Mouse (Mus musculus): ENCODE results near the gene Ttc29. TPM values are rescaled to one million over a fixed set of nuclear protein-coding genes. Genes with fewer than 3 reads are reported as not detected.
A peak's percentile ranks its signal among the peaks of the same experiment; 100 is the strongest.

The Ttc29 gene
- polyA plus RNA-seq, 1 experiment from 2014 or later = not detected

DNA sequence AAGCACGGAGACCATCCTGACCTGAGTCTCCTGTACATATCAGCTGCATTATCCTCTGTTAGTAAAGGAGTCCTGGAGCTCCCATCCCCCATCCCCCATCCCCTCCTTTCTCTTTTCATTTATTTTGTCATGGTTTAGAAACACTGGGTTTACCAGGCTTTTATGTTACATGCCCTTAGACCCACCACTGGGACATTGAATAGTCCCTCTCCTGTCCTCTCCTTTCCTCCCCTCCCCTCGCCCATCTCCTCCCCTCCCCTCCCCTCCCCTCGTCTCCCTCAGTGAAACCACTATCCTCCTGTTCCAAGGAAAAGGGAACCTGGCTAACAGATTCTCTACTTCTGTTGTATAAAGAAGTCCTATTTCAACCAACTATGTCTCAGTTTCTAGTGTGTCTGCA lies 38.0 kb downstream of the Ttc29 start:
- Histone ChIP-seq H3K36me3 (no peaks in the 10 kb centered on the region), H3K27me3 (ENCODE audit: low read depth, poor library complexity, severe bottlenecking) (peaks cover 6% of the 10 kb centered on the region; the same call in 1 of the 2 replicates), H3K4me3 (no peak overlapping the region), H3K4me1 (no peaks in the 10 kb centered on the region), H3K27ac (no peak overlapping the region), H3K9me3 (replicated peaks) (no peaks in the 10 kb centered on the region)
- WGBS = 45% methylated on average over 3 of the region's 3 CpGs
- no peak for DNase-seq (ENCODE audit: low spot score)

DNA sequence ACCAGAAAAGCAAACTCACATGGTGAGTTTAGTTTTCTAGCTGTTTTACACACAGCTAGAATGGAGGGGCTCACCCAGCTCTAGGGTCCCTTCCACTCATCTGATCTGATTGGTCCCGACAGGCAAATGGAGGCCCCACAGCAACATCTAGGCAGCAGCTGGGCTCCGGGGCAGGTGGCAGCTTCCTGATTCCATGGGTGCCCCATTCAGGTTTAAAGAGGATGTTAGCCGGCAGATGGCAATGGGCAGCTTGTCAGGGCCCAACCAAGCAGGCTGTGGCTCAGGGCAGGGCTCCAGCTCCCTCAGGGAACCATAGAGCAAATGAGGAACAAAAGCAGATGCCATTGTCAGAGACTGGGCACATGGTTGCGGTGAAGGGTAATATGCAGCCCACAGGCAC lies 41.3 kb downstream of the Ttc29 start:
- Histone ChIP-seq H3K4me3 (no peak overlapping the region), H3K36me3 (no peaks in the 10 kb centered on the region), H3K4me1 (peaks cover 3% of the 10 kb centered on the region; the same call in 1 of the 2 replicates), H3K27me3 (ENCODE audit: low read depth, poor library complexity, severe bottlenecking) (peaks cover 6% of the 10 kb centered on the region; the same call in 1 of the 2 replicates), H3K27ac (no peak overlapping the region), H3K9me3 (replicated peaks) (no peaks in the 10 kb centered on the region)
- WGBS = 83% methylated on average over 4 of the region's 4 CpGs
- no peak for DNase-seq (ENCODE audit: low spot score)

DNA sequence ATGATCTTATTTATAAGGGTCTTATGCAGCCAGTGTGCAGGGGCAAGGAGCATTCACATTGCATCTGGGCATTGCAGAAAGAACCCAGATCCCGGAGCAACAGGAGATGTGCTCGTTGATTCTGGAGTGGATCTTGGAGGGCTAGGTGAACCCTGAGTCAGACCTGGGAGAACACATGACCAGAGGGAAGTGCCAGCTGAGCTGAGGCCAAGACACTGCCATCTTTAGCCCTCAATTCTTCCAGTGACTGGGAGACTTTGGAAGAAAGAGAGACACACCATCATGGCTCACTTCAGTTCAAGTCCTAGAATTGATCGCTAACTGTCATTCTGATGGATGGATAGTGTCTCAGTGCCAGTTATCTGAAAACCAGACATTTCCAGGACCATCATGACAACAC lies 41.9 kb downstream of the Ttc29 start:
- 90% methylated on average over 3 of the region's 3 CpGs for WGBS
- DNase-seq (ENCODE audit: low spot score) = no peak
- Histone ChIP-seq H3K27ac (no peak overlapping the region), H3K9me3 (replicated peaks) (no peaks in the 10 kb centered on the region), H3K4me1 (peaks cover 3% of the 10 kb centered on the region; the same call in 1 of the 2 replicates), H3K36me3 (no peaks in the 10 kb centered on the region), H3K4me3 (no peak overlapping the region), H3K27me3 (ENCODE audit: low read depth, poor library complexity, severe bottlenecking) (peaks cover 6% of the 10 kb centered on the region; the same call in 1 of the 2 replicates)

DNA sequence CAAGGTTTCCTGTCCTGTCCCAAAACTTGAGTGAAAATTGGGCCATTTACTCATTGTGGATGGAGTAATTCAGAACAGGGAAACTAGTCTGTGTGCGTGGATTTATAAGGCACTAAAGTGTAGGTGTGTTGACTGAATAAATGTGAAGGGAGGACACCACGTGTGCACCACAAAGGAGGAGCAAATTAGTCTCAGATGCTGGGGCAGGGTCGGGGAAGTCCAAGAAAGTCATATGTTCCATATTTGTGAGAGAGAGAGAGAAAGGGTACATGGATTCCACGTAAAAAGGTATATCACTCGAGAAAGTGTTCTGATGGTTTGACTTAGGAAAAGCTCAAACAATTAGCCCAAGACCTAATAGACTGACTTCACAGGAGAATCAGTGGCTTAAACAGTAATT lies 52.4 kb downstream of the Ttc29 start:
- Histone ChIP-seq H3K9me3 (replicated peaks) (no peaks in the 10 kb centered on the region), H3K4me1 (peaks cover 34% of the 10 kb centered on the region), H3K36me3 (no peaks in the 10 kb centered on the region), H3K4me3 (no peak overlapping the region), H3K27me3 (ENCODE audit: low read depth, poor library complexity, severe bottlenecking) (peaks cover 22% of the 10 kb centered on the region), H3K27ac (no peak overlapping the region)
- WGBS = 32% methylated on average over 5 of the region's 5 CpGs
- no peak for DNase-seq (ENCODE audit: low spot score)

DNA sequence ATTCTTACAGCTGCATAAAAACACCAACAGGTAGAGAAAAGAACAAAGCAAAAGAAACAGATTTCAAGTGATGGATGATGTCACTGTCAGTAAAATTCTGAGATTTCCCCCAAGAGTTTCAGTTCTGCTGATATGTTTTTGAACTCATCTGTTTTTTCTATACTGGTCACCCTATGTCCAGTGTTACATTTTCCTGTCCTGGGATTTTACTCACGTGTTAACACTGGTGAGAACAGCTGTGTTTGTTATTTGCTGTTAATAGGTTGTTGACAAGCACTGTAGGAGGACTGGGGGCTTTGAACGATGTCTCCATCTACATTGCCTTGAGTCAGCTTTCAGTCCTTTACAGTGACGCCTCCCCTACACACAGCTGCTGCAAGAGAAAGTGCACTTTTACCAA lies 53.1 kb downstream of the Ttc29 start:
- no peaks in the 10 kb centered on the region for H3K36me3 ChIP-seq
- H3K9me3 ChIP-seq (replicated peaks) = no peaks in the 10 kb centered on the region
- no peak overlapping the region for H3K27ac ChIP-seq
- H3K27me3 ChIP-seq (ENCODE audit: low read depth, poor library complexity, severe bottlenecking) = peaks cover 22% of the 10 kb centered on the region
- DNase-seq (ENCODE audit: low spot score) = no peak
- 19% methylated on average over 3 of the region's 3 CpGs for WGBS
- H3K4me1 ChIP-seq = peaks cover 41% of the 10 kb centered on the region
- H3K4me3 ChIP-seq = no peak overlapping the region

DNA sequence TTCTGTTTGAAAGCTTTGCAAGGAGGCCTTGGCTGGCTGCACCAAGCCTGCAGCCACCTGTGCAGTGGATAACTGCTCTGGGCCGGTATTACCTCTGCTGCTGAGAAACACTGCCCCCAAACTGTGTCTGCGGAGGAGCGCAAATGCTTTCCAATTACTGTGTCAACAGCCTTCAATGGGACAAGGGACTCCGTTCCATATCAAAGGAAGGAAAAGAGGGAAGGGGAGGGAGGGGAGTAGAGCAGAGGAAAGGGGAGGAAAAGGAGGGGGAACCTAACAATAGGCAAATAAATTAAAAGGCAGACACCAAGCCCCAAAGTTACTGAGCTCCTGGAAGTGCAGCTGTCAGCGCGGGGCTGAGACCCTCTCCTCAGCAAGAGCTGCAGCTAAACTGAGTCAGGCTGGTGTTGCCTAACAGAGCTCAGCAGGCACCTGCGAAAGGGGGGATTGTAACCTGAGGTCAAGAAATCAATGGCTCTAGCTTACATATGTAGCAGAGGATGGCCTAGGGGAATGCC lies 54.9 kb downstream of the Ttc29 start:
- no peaks in the 10 kb centered on the region for H3K9me3 ChIP-seq (replicated peaks)
- H3K27me3 ChIP-seq (ENCODE audit: low read depth, poor library complexity, severe bottlenecking) = peaks cover 18% of the 10 kb centered on the region
- peak overlapping the region; percentile 23 for H3K4me3 ChIP-seq
- peaks cover 56% of the 10 kb centered on the region for H3K4me1 ChIP-seq
- H3K36me3 ChIP-seq = no peaks in the 10 kb centered on the region
- 4% methylated on average over 7 of the region's 7 CpGs for WGBS
- peak; percentile 40 for DNase-seq (ENCODE audit: low spot score)
- peak overlapping the region; percentile 20; the same call in 1 of the 2 replicates for H3K27ac ChIP-seq

DNA sequence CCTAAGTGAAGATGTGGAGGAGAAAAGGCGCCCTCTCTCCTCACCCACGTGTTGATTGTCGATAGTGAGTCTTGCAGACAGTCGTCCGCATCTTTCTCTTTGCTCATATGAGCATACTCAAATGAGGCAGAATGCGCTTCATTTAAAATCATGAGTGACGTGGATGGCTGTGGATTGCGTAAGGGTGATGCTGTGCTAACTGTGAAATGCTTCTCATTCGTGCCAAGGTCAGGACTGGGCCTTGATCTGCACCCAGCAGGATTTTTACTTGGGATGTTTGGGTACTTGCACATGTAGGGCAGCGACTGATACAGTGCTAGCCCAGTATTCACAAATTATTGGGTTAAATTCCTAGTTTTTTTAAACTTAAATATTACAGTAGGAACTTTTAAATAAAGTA lies 56.2 kb downstream of the Ttc29 start:
- DNase-seq (ENCODE audit: low spot score) = no peak
- Histone ChIP-seq H3K36me3 (no peaks in the 10 kb centered on the region), H3K27me3 (ENCODE audit: low read depth, poor library complexity, severe bottlenecking) (peaks cover 8% of the 10 kb centered on the region; the same call in 1 of the 2 replicates), H3K4me1 (peaks cover 56% of the 10 kb centered on the region), H3K9me3 (replicated peaks) (no peaks in the 10 kb centered on the region), H3K4me3 (no peak overlapping the region), H3K27ac (no peak overlapping the region)
- 83% methylated on average over 10 of the region's 10 CpGs for WGBS

DNA sequence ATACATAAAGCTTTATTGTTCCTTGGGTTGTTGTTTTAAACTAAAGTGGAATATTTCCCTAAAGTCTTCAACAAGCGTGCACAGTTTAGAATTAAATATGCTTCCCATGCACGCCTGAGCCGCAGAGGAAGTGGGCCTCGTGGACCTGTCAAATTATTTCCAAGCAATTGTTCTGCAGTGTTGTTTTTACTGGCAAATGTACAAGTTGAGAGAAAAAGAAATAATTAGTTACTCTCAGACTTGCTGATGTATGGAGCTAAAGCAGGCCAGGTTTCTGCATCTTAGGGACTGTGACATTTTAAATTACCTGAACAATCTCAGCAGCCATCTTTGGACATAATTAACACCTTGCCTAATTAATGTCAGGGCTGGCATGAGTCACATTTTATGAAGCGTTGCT lies 58.3 kb downstream of the Ttc29 start:
- Histone ChIP-seq H3K27me3 (ENCODE audit: low read depth, poor library complexity, severe bottlenecking) (peaks cover 8% of the 10 kb centered on the region; the same call in 1 of the 2 replicates), H3K27ac (no peak overlapping the region), H3K36me3 (no peaks in the 10 kb centered on the region), H3K4me3 (no peak overlapping the region), H3K9me3 (replicated peaks) (no peaks in the 10 kb centered on the region), H3K4me1 (peaks cover 50% of the 10 kb centered on the region)
- DNase-seq (ENCODE audit: low spot score) = no peak
- WGBS = 71% methylated on average over 5 of the region's 5 CpGs

DNA sequence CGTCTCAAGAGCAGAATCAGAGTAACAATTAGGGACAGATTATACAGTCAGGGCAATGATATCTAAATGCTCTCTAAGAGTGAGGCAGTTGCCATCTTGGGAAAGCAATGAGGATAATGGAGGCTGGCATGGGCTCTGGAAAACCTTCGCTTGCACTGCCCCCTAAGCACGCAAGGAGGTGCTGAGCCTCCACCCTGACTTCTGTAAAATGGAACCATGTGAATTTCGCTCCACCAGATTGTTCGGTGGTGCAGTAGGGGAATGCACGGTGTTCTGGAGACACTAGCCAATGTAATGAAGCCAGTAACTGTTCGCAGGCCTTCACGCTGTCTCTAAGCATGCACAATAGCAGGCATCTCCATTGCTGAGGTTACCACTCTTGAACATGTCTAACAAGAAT lies 63.0 kb downstream of the Ttc29 start:
- Histone ChIP-seq H3K4me3 (no peak overlapping the region), H3K27me3 (ENCODE audit: low read depth, poor library complexity, severe bottlenecking) (no peaks in the 10 kb centered on the region), H3K36me3 (no peaks in the 10 kb centered on the region), H3K27ac (no peak overlapping the region), H3K9me3 (replicated peaks) (no peaks in the 10 kb centered on the region), H3K4me1 (peaks cover 16% of the 10 kb centered on the region)
- 89% methylated on average over 8 of the region's 8 CpGs for WGBS
- no peak for DNase-seq (ENCODE audit: low spot score)

DNA sequence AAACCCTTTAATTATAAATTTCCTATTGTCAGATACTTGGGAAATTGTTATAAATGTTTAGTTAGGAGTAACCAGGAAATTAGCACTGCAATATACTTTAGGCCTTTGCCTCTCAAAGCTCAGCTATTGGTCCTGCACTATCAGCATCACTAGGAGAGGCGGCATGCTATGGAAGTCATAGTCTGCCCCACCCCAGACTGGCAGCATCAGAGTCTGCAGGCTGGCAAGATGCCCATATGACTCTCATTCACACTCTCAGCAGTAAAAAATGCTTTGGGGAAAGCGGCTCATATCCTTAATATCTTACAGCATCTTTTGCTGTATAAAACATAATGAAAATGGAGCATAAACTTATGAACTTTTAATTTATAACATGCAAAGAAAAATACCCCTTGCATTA lies 64.3 kb downstream of the Ttc29 start:
- Histone ChIP-seq H3K27me3 (ENCODE audit: low read depth, poor library complexity, severe bottlenecking) (no peaks in the 10 kb centered on the region), H3K4me1 (peaks cover 4% of the 10 kb centered on the region; the same call in 1 of the 2 replicates), H3K27ac (no peak overlapping the region), H3K4me3 (no peak overlapping the region), H3K9me3 (replicated peaks) (no peaks in the 10 kb centered on the region), H3K36me3 (no peaks in the 10 kb centered on the region)
- 82% methylated on average over 2 of the region's 2 CpGs for WGBS
- DNase-seq (ENCODE audit: low spot score) = no peak

DNA sequence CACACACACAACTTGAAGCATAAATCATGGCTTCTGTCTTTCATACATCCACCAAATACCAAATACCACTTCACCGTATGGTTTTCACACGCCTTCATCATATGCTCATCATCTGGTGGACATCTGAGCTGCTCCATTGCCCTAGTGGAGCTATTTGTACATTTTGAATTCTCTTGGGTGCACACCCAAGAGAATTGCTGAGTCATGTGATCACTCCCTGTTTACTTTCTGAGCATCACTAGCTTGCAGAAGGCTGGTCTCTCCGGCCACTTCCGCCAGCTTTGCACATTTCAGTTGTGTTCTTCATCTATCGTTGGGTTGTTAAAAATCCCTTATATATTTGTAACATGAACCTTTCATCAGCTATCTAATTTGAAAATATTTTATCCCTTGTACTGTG lies 65.5 kb downstream of the Ttc29 start:
- no peaks in the 10 kb centered on the region for H3K4me1 ChIP-seq

DNA sequence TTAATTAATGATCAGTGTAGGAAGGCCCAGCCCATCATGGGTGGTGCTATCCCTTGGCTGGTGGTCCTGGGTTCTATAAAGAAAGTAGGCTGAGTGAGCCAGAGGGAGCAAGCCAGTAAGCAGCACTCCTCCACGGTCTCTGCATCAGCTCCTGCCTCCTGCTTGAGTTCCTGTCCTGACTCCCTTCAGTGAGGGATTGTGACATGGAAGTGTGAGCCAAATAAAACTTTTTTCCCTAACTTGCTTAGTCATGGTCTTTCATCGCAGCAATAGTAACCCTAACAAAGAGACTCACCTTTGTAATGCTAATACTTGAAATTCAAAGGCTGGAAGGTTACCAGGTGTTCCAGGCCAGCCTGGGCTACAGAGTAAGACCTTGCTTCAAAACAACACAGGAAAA lies 71.7 kb downstream of the Ttc29 start:
- no peak for DNase-seq (ENCODE audit: low spot score)
- Histone ChIP-seq H3K4me1 (0 out of 2 replicates have a peak, but pooled peaks cover 3% of the 10 kb centered on the region), H3K9me3 (replicated peaks) (no peaks in the 10 kb centered on the region), H3K36me3 (no peaks in the 10 kb centered on the region), H3K27ac (no peak overlapping the region), H3K27me3 (ENCODE audit: low read depth, poor library complexity, severe bottlenecking) (no peaks in the 10 kb centered on the region), H3K4me3 (no peak overlapping the region)
- WGBS = 83% methylated on average over 2 of the region's 2 CpGs

More for the DNA sequence above, 65.5 kb downstream of the Ttc29 start:
- DNase-seq (ENCODE audit: low spot score) = no peak
- no peak overlapping the region for H3K27ac ChIP-seq
- H3K4me3 ChIP-seq = no peak overlapping the region
- WGBS = 96% methylated on average over 5 of the region's 5 CpGs
- no peaks in the 10 kb centered on the region for H3K9me3 ChIP-seq (replicated peaks)
- H3K36me3 ChIP-seq = no peaks in the 10 kb centered on the region
- H3K27me3 ChIP-seq (ENCODE audit: low read depth, poor library complexity, severe bottlenecking) = no peaks in the 10 kb centered on the region

DNA sequence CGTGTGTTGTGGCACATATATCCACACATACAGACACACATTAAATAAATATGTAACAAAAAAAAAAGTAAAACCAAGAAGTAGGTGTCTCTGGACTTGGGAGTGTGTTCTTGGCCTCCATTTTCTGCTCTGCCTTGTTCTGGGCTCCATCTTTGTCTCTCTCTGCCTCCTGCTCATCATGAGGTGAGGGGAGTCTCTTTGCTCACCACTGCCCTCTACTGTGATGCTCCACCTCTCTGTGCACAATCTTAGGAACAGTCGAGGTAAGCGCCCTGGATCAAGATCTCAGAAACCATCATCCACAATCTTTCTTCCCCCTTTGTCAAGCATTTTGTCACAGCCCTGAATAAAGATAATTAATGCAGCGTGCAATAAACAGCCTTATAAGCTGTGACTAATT lies 72.3 kb downstream of the Ttc29 start:
- 89% methylated on average over 4 of the region's 4 CpGs for WGBS
- Histone ChIP-seq H3K27me3 (ENCODE audit: low read depth, poor library complexity, severe bottlenecking) (no peaks in the 10 kb centered on the region), H3K36me3 (no peaks in the 10 kb centered on the region), H3K9me3 (replicated peaks) (no peaks in the 10 kb centered on the region), H3K4me3 (no peak overlapping the region), H3K4me1 (peaks cover 6% of the 10 kb centered on the region; the same call in 1 of the 2 replicates), H3K27ac (no peak overlapping the region)
- DNase-seq (ENCODE audit: low spot score) = no peak
